Mouse (Mus musculus): ENCODE results near the gene Lipo1.
"Not testable (repeated sequence)": the region's sequence is repeated elsewhere in the genome, so short reads cannot be mapped to it uniquely, and the experiment has no call there.

The Lipo1 gene

DNA sequence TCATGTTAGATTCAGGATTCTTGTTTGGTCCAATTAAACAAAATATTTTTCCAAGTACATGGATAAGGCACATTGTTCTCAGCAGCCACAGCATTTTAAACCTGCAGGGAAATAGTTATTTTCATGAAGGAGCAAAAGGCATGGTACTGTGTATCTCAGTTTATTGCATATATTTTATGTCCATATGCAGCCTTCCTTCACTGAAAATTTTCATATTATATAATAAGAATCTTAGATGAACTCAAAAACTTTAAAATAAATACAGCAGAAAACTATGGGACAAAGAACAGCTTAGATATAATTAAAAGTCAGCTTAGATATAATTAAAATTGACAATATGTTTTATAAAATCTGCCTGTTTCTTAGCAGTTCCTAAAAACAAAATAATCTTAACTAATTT, at the start of gene Lipo1:
TSS of gene Lipo1 (minus strand) at position 101 of the 400 bp plus-strand sequence.
- not testable (repeated sequence) for DNase-seq (ENCODE audit: low spot score)

DNA sequence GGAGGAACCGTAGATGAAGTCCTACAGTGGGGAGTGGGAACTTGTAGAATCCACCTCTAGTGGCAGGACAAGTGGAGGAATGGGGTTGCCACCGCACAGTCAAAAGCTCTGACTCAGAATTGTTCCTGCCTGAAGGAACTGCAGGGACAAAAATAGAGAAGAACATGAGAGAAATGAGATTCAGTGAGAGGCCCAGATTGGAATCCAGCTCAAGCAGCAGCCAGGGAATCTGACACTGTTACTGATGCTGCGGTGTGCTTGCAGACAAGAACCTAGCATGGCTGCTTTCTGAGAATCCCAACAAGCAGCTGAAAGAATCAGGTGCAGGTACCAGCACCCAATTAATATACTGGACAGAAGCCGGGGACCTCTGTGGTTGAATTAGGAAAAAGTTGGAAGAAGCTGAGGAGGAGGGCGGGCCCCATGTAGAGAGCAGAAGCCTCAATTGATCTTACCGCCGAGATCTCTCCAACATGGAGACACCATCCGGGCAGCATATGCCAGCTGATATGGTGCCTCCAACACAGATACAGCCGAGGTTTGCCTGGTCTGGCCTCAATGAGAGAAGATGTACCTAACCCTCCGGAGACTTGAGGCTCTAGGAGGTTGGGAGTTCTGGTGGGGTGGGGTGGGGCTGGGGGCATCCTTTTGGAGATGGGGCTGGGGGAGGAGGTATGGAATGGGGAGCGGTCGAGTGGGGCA, 532 bp downstream of the Lipo1 start:
- DNase-seq (ENCODE audit: low spot score), result no peak

DNA sequence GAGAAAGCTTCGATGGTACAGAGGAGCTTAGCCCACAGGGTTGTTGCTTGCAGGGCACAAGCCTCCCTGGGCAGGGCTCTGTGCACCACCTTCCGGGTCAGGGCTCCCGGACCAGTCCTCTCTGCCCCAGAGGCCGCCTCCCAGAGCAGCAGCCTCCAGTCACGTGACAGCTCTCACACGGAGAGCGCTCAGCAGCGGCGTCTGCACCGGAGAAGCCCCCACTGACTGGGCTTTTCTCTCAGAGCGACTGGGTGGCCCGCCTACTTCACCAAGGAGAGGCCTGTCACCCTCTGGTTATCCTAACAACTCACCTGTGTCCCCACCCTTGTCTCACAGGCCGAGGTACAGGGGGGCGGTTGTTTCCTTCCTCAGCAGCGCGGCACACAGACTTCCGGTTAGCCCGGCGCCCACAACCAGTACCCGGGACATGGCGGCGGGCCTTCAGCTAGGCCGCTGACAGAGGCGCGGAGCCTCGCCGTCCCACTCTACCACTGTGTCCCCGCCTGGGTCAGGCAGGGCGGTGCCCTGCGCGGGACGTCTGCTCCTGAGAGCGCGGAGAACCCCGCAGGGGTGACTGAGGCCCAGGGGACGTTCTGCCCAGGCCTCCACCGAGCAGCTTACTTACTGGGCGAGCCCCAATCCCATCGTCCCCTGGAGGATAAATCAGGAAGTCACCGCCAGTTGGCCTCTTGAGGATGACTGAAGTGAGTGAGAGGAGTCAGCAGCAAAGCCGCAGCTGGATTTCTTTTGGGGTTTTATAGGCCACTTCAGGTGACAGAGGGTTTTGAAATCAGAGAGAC, 25.8 kb downstream of the Lipo1 start, which contains the start of gene Lipo3:
TSS of gene Lipo3 (minus strand) at position 665 of the 800 bp plus-strand sequence.
- not testable (repeated sequence) for DNase-seq (ENCODE audit: low spot score)

DNA sequence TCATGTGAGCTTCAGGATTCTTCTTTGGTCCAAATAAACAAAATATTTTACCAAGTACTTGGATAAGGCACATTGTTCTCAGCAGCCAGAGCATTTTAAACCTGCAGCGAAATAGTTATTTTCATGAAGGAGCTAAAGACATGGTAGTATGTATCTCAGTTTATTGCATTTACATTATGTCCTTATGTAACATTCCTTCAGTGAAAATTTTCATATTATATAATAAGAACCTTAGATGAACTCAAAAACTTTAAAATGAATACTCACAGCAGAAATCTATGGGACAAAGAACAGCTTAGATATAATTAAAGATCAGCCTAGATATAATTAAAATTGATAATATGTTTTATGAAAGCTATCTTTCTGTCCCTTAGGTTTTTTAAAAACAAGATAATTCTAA, 36.0 kb downstream of the Lipo1 start, which contains the start of gene Lipo2:
TSS of gene Lipo2 (minus strand) at position 101 of the 400 bp plus-strand sequence.
- DNase-seq (ENCODE audit: low spot score), result not testable (repeated sequence)

All from MN1 (cell line).